Mouse (Mus musculus): ENCODE data around the gene Crip1. TPM values are rescaled to one million over a fixed set of nuclear protein-coding genes. Genes with fewer than 3 reads are reported as not detected.

Crip1 gene
- total RNA-seq, 1 experiment: 173 TPM

- no peak overlapping the region for H3K4me3 ChIP-seq (ENCODE audit: insufficient read depth in 1 of 2, low read depth in 1 of 2, low read length in 2 of 2, poor library complexity in 1 of 2, severe bottlenecking in 1 of 2)
- H3K36me3 ChIP-seq (ENCODE audit: control insufficient read depth, insufficient read depth, low read length, poor library complexity, severe bottlenecking): peaks cover 21% of the 10 kb centered on the region
- H3K9me3 ChIP-seq (ENCODE audit: control insufficient read depth, insufficient read depth, low read depth, low read length): no peaks in the 10 kb centered on the region
- peaks cover 4 to 49% of the 10 kb centered on the region in 2 experiments for H3K4me1 ChIP-seq (ENCODE audit: control insufficient read depth in 2 of 2, insufficient read depth in 2 of 2, low read length in 2 of 2, poor library complexity in 1 of 2)
- peak overlapping the region; percentile 41; the same call in 1 of the 2 replicates for H3K9ac ChIP-seq (ENCODE audit: insufficient read depth, low read depth, low read length, poor library complexity, severe bottlenecking)
- in situ Hi-C loops (cut with MboI; ENCODE audit: low sequenced_read_pairs in 2 of 2, unreplicated experiment in 2 of 2): no loop called here
- no peak for DNase-seq (ENCODE audit: low read depth, low spot score)
- no peak overlapping the region for H3K27ac ChIP-seq (ENCODE audit: insufficient read depth, low read depth, low read length, poor library complexity, severe bottlenecking)
- TF ChIP-seq CHD2 (IDR thresholded peaks at IDR 0.05; ENCODE audit: low read depth, low read length) (no peak), ZC3H11A (IDR thresholded peaks at IDR 0.05; ENCODE audit: borderline replicate concordance, low read depth, low read length) (no peak), MAFK (IDR thresholded peaks at IDR 0.05; ENCODE audit: insufficient read depth, low read depth, low read length) (no peak), ZNF384 (IDR thresholded peaks at IDR 0.05; ENCODE audit: low read depth, low read length) (no peak), HCFC1 (IDR thresholded peaks at IDR 0.05; ENCODE audit: borderline replicate concordance, insufficient read depth, low read length) (no peak)
These were observed 1.4 kb downstream of the Crip1 start for GRCm38 (mm10) chr12:113147481-113147880.

GRCm38 (mm10) chr12:113148381-113149035 lies 2.4 kb downstream of the Crip1 start:
- peak overlapping the region; percentile 51; the same call in 1 of the 2 replicates for H3K9ac ChIP-seq (ENCODE audit: insufficient read depth, low read depth, low read length, poor library complexity, severe bottlenecking)
- no peak for TF ChIP-seq ZC3H11A (IDR thresholded peaks at IDR 0.05; ENCODE audit: borderline replicate concordance, low read depth, low read length)
- no peak for TF ChIP-seq CHD2 (IDR thresholded peaks at IDR 0.05; ENCODE audit: low read depth, low read length)
- no peak for TF ChIP-seq HCFC1 (IDR thresholded peaks at IDR 0.05; ENCODE audit: borderline replicate concordance, insufficient read depth, low read length)
- TF ChIP-seq ZNF384 (IDR thresholded peaks at IDR 0.05; ENCODE audit: low read depth, low read length): no peak
- TF ChIP-seq MAFK (IDR thresholded peaks at IDR 0.05; ENCODE audit: insufficient read depth, low read depth, low read length): no peak
- peaks cover 20% of the 10 kb centered on the region for H3K36me3 ChIP-seq (ENCODE audit: control insufficient read depth, insufficient read depth, low read length, poor library complexity, severe bottlenecking)
- DNase-seq (ENCODE audit: low read depth, low spot score): peak; percentile 64
- no peak overlapping the region for H3K27ac ChIP-seq (ENCODE audit: insufficient read depth, low read depth, low read length, poor library complexity, severe bottlenecking)
- H3K4me1 ChIP-seq (ENCODE audit: control insufficient read depth in 2 of 2, insufficient read depth in 2 of 2, low read length in 2 of 2, poor library complexity in 1 of 2): peaks cover 4 to 49% of the 10 kb centered on the region in 2 experiments
- in situ Hi-C loops (cut with MboI; ENCODE audit: low sequenced_read_pairs in 2 of 2, unreplicated experiment in 2 of 2): no loop called here
- H3K9me3 ChIP-seq (ENCODE audit: control insufficient read depth, insufficient read depth, low read depth, low read length): no peaks in the 10 kb centered on the region
- H3K4me3 ChIP-seq (ENCODE audit: insufficient read depth in 1 of 2, low read depth in 1 of 2, low read length in 2 of 2, poor library complexity in 1 of 2, severe bottlenecking in 1 of 2): peak overlapping the region; percentile 23 to 38; a peak in 3 of 4 replicates

GRCm38 (mm10) chr12:113149341-113149740 lies 3.2 kb downstream of the Crip1 start:
- peaks cover 16% of the 10 kb centered on the region for H3K36me3 ChIP-seq (ENCODE audit: control insufficient read depth, insufficient read depth, low read length, poor library complexity, severe bottlenecking)
- H3K9me3 ChIP-seq (ENCODE audit: control insufficient read depth, insufficient read depth, low read depth, low read length): no peaks in the 10 kb centered on the region
- in situ Hi-C loops (cut with MboI; ENCODE audit: low sequenced_read_pairs in 2 of 2, unreplicated experiment in 2 of 2): no loop called here
- DNase-seq (ENCODE audit: low read depth, low spot score): no peak
- no peak for TF ChIP-seq CHD2 (IDR thresholded peaks at IDR 0.05; ENCODE audit: low read depth, low read length)
- no peak overlapping the region for H3K4me3 ChIP-seq (ENCODE audit: insufficient read depth in 1 of 2, low read depth in 1 of 2, low read length in 2 of 2, poor library complexity in 1 of 2, severe bottlenecking in 1 of 2)
- peaks cover 4 to 43% of the 10 kb centered on the region in 2 experiments for H3K4me1 ChIP-seq (ENCODE audit: control insufficient read depth in 2 of 2, insufficient read depth in 2 of 2, low read length in 2 of 2, poor library complexity in 1 of 2)
- no peak overlapping the region for H3K9ac ChIP-seq (ENCODE audit: insufficient read depth, low read depth, low read length, poor library complexity, severe bottlenecking)
- no peak overlapping the region for H3K27ac ChIP-seq (ENCODE audit: insufficient read depth, low read depth, low read length, poor library complexity, severe bottlenecking)

- peaks cover 12% of the 10 kb centered on the region for H3K36me3 ChIP-seq (ENCODE audit: control insufficient read depth, insufficient read depth, low read length, poor library complexity, severe bottlenecking)
- H3K4me3 ChIP-seq (ENCODE audit: insufficient read depth in 1 of 2, low read depth in 1 of 2, low read length in 2 of 2, poor library complexity in 1 of 2, severe bottlenecking in 1 of 2): no peak overlapping the region
- H3K9me3 ChIP-seq (ENCODE audit: control insufficient read depth, insufficient read depth, low read depth, low read length): no peaks in the 10 kb centered on the region
- no peak overlapping the region for H3K9ac ChIP-seq (ENCODE audit: insufficient read depth, low read depth, low read length, poor library complexity, severe bottlenecking)
- no peak overlapping the region for H3K27ac ChIP-seq (ENCODE audit: insufficient read depth, low read depth, low read length, poor library complexity, severe bottlenecking)
- TF ChIP-seq ZC3H11A (IDR thresholded peaks at IDR 0.05; ENCODE audit: borderline replicate concordance, low read depth, low read length): no peak
- no peak for TF ChIP-seq ZNF384 (IDR thresholded peaks at IDR 0.05; ENCODE audit: low read depth, low read length)
- TF ChIP-seq CHD2 (IDR thresholded peaks at IDR 0.05; ENCODE audit: low read depth, low read length): no peak
- TF ChIP-seq MAFK (IDR thresholded peaks at IDR 0.05; ENCODE audit: insufficient read depth, low read depth, low read length): no peak
- TF ChIP-seq HCFC1 (IDR thresholded peaks at IDR 0.05; ENCODE audit: borderline replicate concordance, insufficient read depth, low read length): no peak
- peaks cover 4 to 47% of the 10 kb centered on the region in 2 experiments for H3K4me1 ChIP-seq (ENCODE audit: control insufficient read depth in 2 of 2, insufficient read depth in 2 of 2, low read length in 2 of 2, poor library complexity in 1 of 2)
- no peak for DNase-seq (ENCODE audit: low read depth, low spot score)
- in situ Hi-C loops (cut with MboI; ENCODE audit: low sequenced_read_pairs in 2 of 2, unreplicated experiment in 2 of 2): no loop called here
These were observed 3.8 kb downstream of the Crip1 start for GRCm38 (mm10) chr12:113149896-113150295.

Data from ES-E14 (cell line).